Mouse (Mus musculus) heart, adult 2 months (tissue): ENCODE results near the gene Kirrel3. TPM values are rescaled to one million over a fixed set of nuclear protein-coding genes. Genes with fewer than 3 reads are reported as not detected.

Source experiments
- DNase-seq, 2 experiments: peaks; one replicate each; pipeline ENCODE4 v3.0.0; 2021
- H3K27ac ChIP-seq: fragments of 200-600 bp; 2 replicates; pipeline ENCODE4 v1.8.1; 2022
- H3K27me3 ChIP-seq: fragments of 200-500 bp; 2 replicates; pipeline ENCODE4 v1.6.1; 2012; ENCODE audit warnings: mild to moderate bottlenecking, low read length, inconsistent platforms, mixed read lengths; ENCODE audit not compliant: control insufficient read depth, insufficient read depth
- H3K36me3 ChIP-seq: fragments of 200-500 bp; 2 replicates; pipeline ENCODE4 v1.6.1; 2012; ENCODE audit warnings: low read length, inconsistent platforms; ENCODE audit not compliant: control insufficient read depth, insufficient read depth
- H3K4me1 ChIP-seq: fragments of 200-500 bp; 2 replicates; pipeline ENCODE4 v1.6.1; 2011; ENCODE audit warnings: low read length; ENCODE audit not compliant: control insufficient read depth, insufficient read depth
- H3K4me3 ChIP-seq: fragments of 200-600 bp; 2 replicates; pipeline ENCODE4 v1.8.1; 2022
- H3K79me2 ChIP-seq: fragments of 200-500 bp; replicated peaks from 2 replicates; pipeline ENCODE4 v1.6.1; 2012; ENCODE audit warnings: mild to moderate bottlenecking, inconsistent platforms, low read length, moderate library complexity, mixed read lengths; ENCODE audit not compliant: control insufficient read depth, insufficient read depth
- H3K9ac ChIP-seq: fragments of 200-500 bp; 2 replicates; pipeline ENCODE4 v1.6.1; 2012; ENCODE audit warnings: low read depth, mild to moderate bottlenecking, control low read depth, inconsistent platforms, low read length, mixed read lengths
- CTCF ChIP-seq: fragments of 200-600 bp; IDR thresholded peaks from 2 replicates; pipeline ENCODE4 v1.8.1; 2022; ENCODE audit warnings: antibody characterized with exemption, mild to moderate bottlenecking, moderate library complexity
- EP300 ChIP-seq: fragments of 200-500 bp; IDR thresholded peaks from 2 replicates; pipeline ENCODE4 v1.6.1; 2011; ENCODE audit warnings: low read depth, low read length, control low read depth; ENCODE audit not compliant: insufficient read depth
- POLR2A ChIP-seq: fragments of 200-500 bp; IDR thresholded peaks from 2 replicates; pipeline ENCODE4 v1.6.1; 2011; ENCODE audit warnings: mild to moderate bottlenecking, low read depth, low read length, control low read depth; ENCODE audit not compliant: insufficient read depth
- WGBS: fragments of 180-500 bp; shearing (Covaris S2); methylation state at CpG from one replicate; pipeline ENCODE4 v1.1.7; 2018; 5-methylcytosine and 5-hydroxymethylcytosine counted together
- intact Hi-C: fragments of 180-260 bp; cut with DNase I; formaldehyde crosslinking; loops from one replicate; pipeline ENCODE4 v1.15.1; 2025
- polyA plus RNA-seq: library from polyadenylated mRNA; depleted of rRNA; stranded (reverse); fragments of >200 nt; gene quantifications from 2 replicates; pipeline ENCODE4 v1.2.3, GENCODE M21; 2012
- total RNA-seq, 2 experiments: library from RNA; stranded (reverse); gene quantifications; 2 replicates each; pipeline ENCODE4 v1.2.3; 2021

Kirrel3 gene
- total and polyA plus RNA-seq, 3 experiments = 0.18 to 0.59 (median 0.57) TPM

- H3K27me3 ChIP-seq = no peaks in the 10 kb centered on the region
- WGBS = 28% methylated on average over 3 of the region's 3 CpGs
Measured at GRCm38 (mm10) chr9:34592073-34592610, 106.4 kb downstream of the Kirrel3 start.

GRCm38 (mm10) chr9:34593889-34594288 lies 108.2 kb downstream of the Kirrel3 start:
- TF ChIP-seq EP300 (no peak), CTCF (no peak), POLR2A (no peak)
- H3K9ac ChIP-seq = no peak overlapping the region
- no peak overlapping the region for H3K27ac ChIP-seq
- no peaks in the 10 kb centered on the region for H3K36me3 ChIP-seq
- intact Hi-C loops = no loop called here
- H3K79me2 ChIP-seq = no peaks in the 10 kb centered on the region
- H3K27me3 ChIP-seq = no peaks in the 10 kb centered on the region
- no peak for DNase-seq
- H3K4me1 ChIP-seq = no peaks in the 10 kb centered on the region
- no peak overlapping the region for H3K4me3 ChIP-seq
- WGBS = 61% methylated on average over 4 of the region's 4 CpGs

More at GRCm38 (mm10) chr9:34592073-34592610, 106.4 kb downstream of the Kirrel3 start:
- intact Hi-C loops = no loop called here
- TF ChIP-seq EP300 (no peak), CTCF (no peak), POLR2A (no peak)
- Histone ChIP-seq H3K9ac (no peak overlapping the region), H3K79me2 (no peaks in the 10 kb centered on the region), H3K27ac (no peak overlapping the region), H3K4me3 (no peak overlapping the region), H3K4me1 (no peaks in the 10 kb centered on the region), H3K36me3 (no peaks in the 10 kb centered on the region)
- no peak for DNase-seq

DNA sequence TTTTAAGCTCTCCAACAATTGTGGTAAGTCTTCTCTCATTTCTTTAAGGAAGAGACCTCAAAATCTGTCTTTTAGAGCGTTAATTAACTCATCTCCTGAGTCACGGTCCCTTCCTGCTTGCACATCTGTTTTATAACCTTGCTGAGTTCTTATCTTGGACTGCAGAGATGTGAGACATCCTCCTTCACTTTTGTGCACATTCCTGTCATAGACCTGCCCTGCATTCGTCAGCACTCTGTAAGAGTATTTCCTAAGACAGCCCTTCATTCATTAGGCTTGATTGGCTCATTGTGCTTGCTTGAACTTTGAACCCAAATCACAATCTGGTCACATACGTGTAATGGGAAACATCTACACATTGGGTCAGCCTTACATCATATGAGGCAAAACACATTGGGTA lies 114.6 kb downstream of the Kirrel3 start:
- TF ChIP-seq POLR2A (no peak), CTCF (no peak), EP300 (no peak)
- Histone ChIP-seq H3K27me3 (no peaks in the 10 kb centered on the region), H3K36me3 (no peaks in the 10 kb centered on the region), H3K9ac (no peak overlapping the region), H3K4me1 (no peaks in the 10 kb centered on the region), H3K27ac (no peak overlapping the region), H3K4me3 (no peak overlapping the region), H3K79me2 (no peaks in the 10 kb centered on the region)
- whole genome bisulfite sequencing = 29% methylated on average over 4 of the region's 4 CpGs
- intact Hi-C loops = no loop called here
- no peak for DNase-seq

- intact Hi-C loops = no loop called here
- H3K4me1 ChIP-seq = no peaks in the 10 kb centered on the region
- TF ChIP-seq POLR2A (no peak), CTCF (no peak), EP300 (no peak)
- DNase-seq = no peak
- WGBS = 68% methylated on average over 7 of the region's 7 CpGs
- H3K27ac ChIP-seq = no peak overlapping the region
- no peak overlapping the region for H3K4me3 ChIP-seq
- H3K79me2 ChIP-seq = no peaks in the 10 kb centered on the region
- no peaks in the 10 kb centered on the region for H3K36me3 ChIP-seq
- no peaks in the 10 kb centered on the region for H3K27me3 ChIP-seq
- H3K9ac ChIP-seq = no peak overlapping the region
Measured at GRCm38 (mm10) chr9:34603750-34604149, 118.1 kb downstream of the Kirrel3 start.

GRCm38 (mm10) chr9:34604931-34605330 lies 119.2 kb downstream of the Kirrel3 start:
- intact Hi-C loops = no loop called here
- H3K27me3 ChIP-seq = no peaks in the 10 kb centered on the region
- H3K4me1 ChIP-seq = no peaks in the 10 kb centered on the region
- 87% methylated on average over 4 of the region's 4 CpGs for WGBS
- H3K79me2 ChIP-seq = no peaks in the 10 kb centered on the region
- no peak overlapping the region for H3K9ac ChIP-seq
- no peak for DNase-seq
- TF ChIP-seq POLR2A (no peak), EP300 (no peak), CTCF (no peak)
- H3K27ac ChIP-seq = no peak overlapping the region
- no peaks in the 10 kb centered on the region for H3K36me3 ChIP-seq
- H3K4me3 ChIP-seq = no peak overlapping the region

GRCm38 (mm10) chr9:34605486-34605885 lies 119.8 kb downstream of the Kirrel3 start:
- WGBS = 71% methylated on average over 8 of the region's 8 CpGs

More at GRCm38 (mm10) chr9:34605486-34605885, 119.8 kb downstream of the Kirrel3 start:
- no peaks in the 10 kb centered on the region for H3K36me3 ChIP-seq
- intact Hi-C loops = no loop called here
- H3K27me3 ChIP-seq = no peaks in the 10 kb centered on the region
- H3K4me3 ChIP-seq = no peak overlapping the region
- no peak for DNase-seq
- H3K9ac ChIP-seq = no peak overlapping the region
- H3K79me2 ChIP-seq = no peaks in the 10 kb centered on the region
- no peaks in the 10 kb centered on the region for H3K4me1 ChIP-seq
- TF ChIP-seq EP300 (no peak), CTCF (no peak), POLR2A (no peak)
- no peak overlapping the region for H3K27ac ChIP-seq
